21 mouse cellular contexts compared by ENCODE assay signal in the genomic region with DNA sequence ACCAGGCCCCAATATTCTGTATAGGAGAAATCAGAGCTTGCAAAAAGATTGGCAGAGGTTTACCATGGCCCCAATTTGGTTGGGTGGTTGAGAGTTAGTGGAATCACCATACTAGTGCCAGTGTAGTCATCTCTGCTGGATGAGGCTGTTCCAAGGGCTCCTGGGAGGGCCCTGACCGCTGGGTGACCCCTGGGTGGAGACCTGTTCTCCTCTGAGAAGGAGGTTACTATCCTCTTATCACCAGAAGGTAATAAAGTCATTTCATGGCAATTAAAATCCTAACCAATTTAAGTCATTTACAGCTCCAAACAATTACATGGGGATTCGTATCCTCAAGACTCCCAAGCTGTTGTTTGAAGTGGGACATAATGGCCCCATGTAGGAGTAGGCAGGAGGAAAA. TPM values are rescaled to one million over a fixed set of nuclear protein-coding genes. Genes with fewer than 3 reads are reported as not detected.
"Had no signal": no experiment of that assay in that cellular context is flagged by ENCODE, and none has a peak within 500 bp of the region (broad histone marks: within the 10 kb centered on the region; RNA-seq: fewer than 3 reads in every experiment).

No protein-coding gene starts in this region.

- H3K36me3 ChIP-seq: midbrain, embryonic 10.5 days; midbrain, embryonic 12.5 days; neural tube, embryonic 13.5 days; neural tube, embryonic 15.5 days had no signal

- H3K4me3 ChIP-seq: midbrain, embryonic 10.5 days; midbrain, embryonic 12.5 days; myocyte; neural tube, embryonic 13.5 days; neural tube, embryonic 15.5 days had no signal

- H3K27ac ChIP-seq: midbrain, embryonic 10.5 days; midbrain, embryonic 12.5 days; neural tube, embryonic 13.5 days; neural tube, embryonic 15.5 days had no signal

- H3K9me3 ChIP-seq: midbrain, embryonic 10.5 days; midbrain, embryonic 12.5 days; neural tube, embryonic 13.5 days; neural tube, embryonic 15.5 days had no signal

- H3K4me1 ChIP-seq: midbrain, embryonic 10.5 days; midbrain, embryonic 12.5 days; neural tube, embryonic 13.5 days; neural tube, embryonic 15.5 days had no signal

- ATAC-seq: liver, postnatal 0 days; midbrain, embryonic 16.5 days had no signal

- H3K9ac ChIP-seq: liver, postnatal 0 days; lung, embryonic 14.5 days; midbrain, embryonic 12.5 days; neural tube, embryonic 13.5 days; neural tube, embryonic 15.5 days had no signal

- H3K27me3 ChIP-seq: midbrain, embryonic 12.5 days; neural tube, embryonic 13.5 days; neural tube, embryonic 15.5 days had no signal

- DNase-seq: liver, postnatal 0 days; lung, embryonic 14.5 days; lung, postnatal 10 days; lung, postnatal 4 days; midbrain, embryonic 14.5 days; retina, postnatal 1 day; right cerebral cortex, adult 18-20 months; right cerebral cortex, postnatal 25 days; right cerebral cortex, postnatal 4 days; thymus, adult 18-20 months; thymus, postnatal 14 days; thymus, postnatal 36 days had no signal

- H3K4me2 ChIP-seq: lung, embryonic 14.5 days; midbrain, embryonic 12.5 days; neural tube, embryonic 13.5 days; neural tube, embryonic 15.5 days had no signal

RNA-seq across cellular contexts. Expression of gene Isx, which starts 24.3 kb away (rescaled TPM):
- polyA plus RNA-seq: liver, postnatal 0 days; lung, embryonic 14.5 days; lung, embryonic 16.5 days; midbrain, embryonic 10.5 days; midbrain, embryonic 12.5 days; midbrain, embryonic 14.5 days; midbrain, embryonic 16.5 days; neural tube, embryonic 11.5 days; neural tube, embryonic 13.5 days; neural tube, embryonic 15.5 days; thymus, postnatal 0 days had no signal
